10 mouse cellular contexts compared by ENCODE assay signal in the genomic region with DNA sequence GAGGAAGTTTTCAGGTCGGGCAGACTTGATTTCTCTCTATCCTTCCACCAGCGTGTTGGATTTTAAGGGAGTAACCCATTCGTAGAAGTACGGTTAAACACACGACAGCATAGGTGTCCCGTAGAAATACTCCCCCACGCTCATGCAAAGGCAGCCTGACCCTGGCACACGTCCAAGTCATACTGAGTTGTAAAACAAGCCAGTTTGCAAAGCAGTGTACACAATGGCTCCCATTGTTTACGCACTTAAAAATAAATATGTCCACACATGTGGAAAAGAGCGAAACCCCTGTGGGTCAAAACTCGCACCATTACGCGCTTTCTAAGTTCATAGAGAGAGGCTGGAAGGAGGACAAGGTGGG. TPM values are rescaled to one million over a fixed set of nuclear protein-coding genes. Genes with fewer than 3 reads are reported as not detected.
A peak's percentile ranks its signal among the peaks of the same experiment; 100 is the strongest.
DNase-seq lines count a peak whose midpoint lies in the region; ATAC-seq lines count a peak whose summit lies in the region.
"Had no signal": no experiment of that assay in that cellular context is flagged by ENCODE, and none has a peak within 500 bp of the region (broad histone marks: within the 10 kb centered on the region; RNA-seq: fewer than 3 reads in every experiment).

No protein-coding gene starts in this region.

- peaks cover 17% of the 10 kb centered on the region for H3K4me1 ChIP-seq in limb, embryonic 15.5 days
- H3K4me1 ChIP-seq in stomach, embryonic 16.5 days (ENCODE audit: control insufficient read depth, insufficient read depth, low read length), result peaks cover 8% of the 10 kb centered on the region
- no peaks in the 10 kb centered on the region for H3K4me1 ChIP-seq in forebrain, embryonic 15.5 days

- peak overlapping the region; percentile 10; the same call in 1 of the 2 replicates for H3K4me3 ChIP-seq in limb, embryonic 15.5 days
- peak overlapping the region; percentile 7; the same call in 1 of the 2 replicates for H3K4me3 ChIP-seq in stomach, embryonic 16.5 days (replicated peaks; ENCODE audit: low read length)
- no peak overlapping the region for H3K4me3 ChIP-seq in forebrain, embryonic 15.5 days
- H3K4me3 ChIP-seq: megakaryocyte, embryonic 14.5 days had no signal

- no peaks in the 10 kb centered on the region for H3K27me3 ChIP-seq in limb, embryonic 15.5 days
- H3K27me3 ChIP-seq in stomach, embryonic 16.5 days (ENCODE audit: control insufficient read depth, insufficient read depth, low read length), result no peaks in the 10 kb centered on the region
- H3K27me3 ChIP-seq in forebrain, embryonic 15.5 days, result no peaks in the 10 kb centered on the region

- no peaks in the 10 kb centered on the region for H3K36me3 ChIP-seq in limb, embryonic 15.5 days
- H3K36me3 ChIP-seq in stomach, embryonic 16.5 days (ENCODE audit: control insufficient read depth, insufficient read depth, low read length), result no peaks in the 10 kb centered on the region
- H3K36me3 ChIP-seq in forebrain, embryonic 15.5 days, result no peaks in the 10 kb centered on the region

- DNase-seq in gastrocnemius, postnatal 14 days, result peak; percentile 26
- no peak for DNase-seq in gastrocnemius, postnatal 36 days
- peak; percentile 16 for DNase-seq in right cerebral cortex, postnatal 14 days
- no peak for DNase-seq in right cerebral cortex, postnatal 4 days
- no peak for DNase-seq in layer of hippocampus, postnatal 25 days (ENCODE audit: extremely low spot score in 1 of 2, low spot score in 1 of 2)

- intact Hi-C loops in gastrocnemius, postnatal 14 days (cut with DNase I; ENCODE audit: low total_unique reads), result no loop called here
- intact Hi-C loops in gastrocnemius, postnatal 36 days (cut with DNase I), result no loop called here

- H3K4me2 ChIP-seq in limb, embryonic 15.5 days, result peak overlapping the region; percentile 32
- peak overlapping the region; percentile 47 for H3K4me2 ChIP-seq in stomach, embryonic 16.5 days (ENCODE audit: low read depth, low read length)
- H3K4me2 ChIP-seq in forebrain, embryonic 15.5 days (replicated peaks), result no peak overlapping the region

- H3K9ac ChIP-seq in limb, embryonic 15.5 days, result no peak overlapping the region
- peak overlapping the region; percentile 29; the same call in 1 of the 2 replicates for H3K9ac ChIP-seq in stomach, embryonic 16.5 days (ENCODE audit: low read length)
- H3K9ac ChIP-seq in forebrain, embryonic 15.5 days (replicated peaks), result no peak overlapping the region

- 0 out of 2 replicates have a peak overlapping the region, but pooled peaks have one; percentile 39 for H3K27ac ChIP-seq in limb, embryonic 15.5 days
- peak overlapping the region; percentile 75 for H3K27ac ChIP-seq in stomach, embryonic 16.5 days (ENCODE audit: low read length)
- H3K27ac ChIP-seq in forebrain, embryonic 15.5 days (replicated peaks), result no peak overlapping the region

- H3K9me3 ChIP-seq in limb, embryonic 15.5 days, result no peaks in the 10 kb centered on the region
- H3K9me3 ChIP-seq in stomach, embryonic 16.5 days (replicated peaks; ENCODE audit: control insufficient read depth, low read length), result no peaks in the 10 kb centered on the region
- H3K9me3 ChIP-seq in forebrain, embryonic 15.5 days, result no peaks in the 10 kb centered on the region
- H3K9me3 ChIP-seq: megakaryocyte, embryonic 14.5 days had no signal

- no peak for ATAC-seq in limb, embryonic 15.5 days (ENCODE audit: insufficient number of reproducible peaks, low FRiP score, low TSS enrichment, low read depth)
- ATAC-seq in stomach, embryonic 16.5 days (ENCODE audit: insufficient read depth, low FRiP score), result peak; percentile 68; the same call in 1 of the 2 replicates
- ATAC-seq in forebrain, embryonic 15.5 days (replicated peaks), result no peak
- ATAC-seq: activated CD4-positive, CD25-positive, alpha-beta regulatory T cell, adult 4 months had no signal

- 28% methylated on average over 13 of the region's 13 CpGs for whole genome bisulfite sequencing in limb, embryonic 15.5 days
- 26% methylated on average over 13 of the region's 13 CpGs for WGBS in stomach, embryonic 16.5 days
- WGBS in forebrain, embryonic 15.5 days, result 54% methylated on average over 13 of the region's 13 CpGs

RNA-seq across cellular contexts. Expression of gene Park7, which starts 24.3 kb away (rescaled TPM):
- total RNA-seq in gastrocnemius, postnatal 14 days (2021), result 100 to 1,000 TPM; 642 to 667 TPM
- total RNA-seq in gastrocnemius, postnatal 36 days (2021), result 100 to 1,000 TPM; 795 to 846 TPM
- polyA plus RNA-seq in limb, embryonic 15.5 days (2015; fragmentation: Nextera tagmentation; extraction: Ambion mirVana), result 349 and 381 TPM in 2 replicates
- polyA plus RNA-seq in stomach, embryonic 16.5 days (2015; fragmentation: Nextera tagmentation; extraction: Ambion mirVana), result 362 and 368 TPM in 2 replicates
- 100 to 1,000 TPM; 228 to 261 TPM for total RNA-seq in layer of hippocampus, postnatal 25 days (2021)
- polyA plus RNA-seq in forebrain, embryonic 15.5 days (2015; fragmentation: Nextera tagmentation; extraction: Ambion mirVana), result 381 and 388 TPM in 2 replicates

RNA-seq across cellular contexts. Expression of gene Tnfrsf9, which starts 24.4 kb away (rescaled TPM):
- under 1 TPM; 0.16 to 0.22 TPM for total RNA-seq in gastrocnemius, postnatal 14 days (2021)
- under 1 TPM in 1 of 2 experiments, not detected in 1; 0.30 TPM for total RNA-seq in gastrocnemius, postnatal 36 days (2021)
- polyA plus RNA-seq in limb, embryonic 15.5 days (2015; fragmentation: Nextera tagmentation; extraction: Ambion mirVana), result 0.83 and 1.1 TPM in 2 replicates
- 0.84 and 1.3 TPM in 2 replicates for polyA plus RNA-seq in stomach, embryonic 16.5 days (2015; fragmentation: Nextera tagmentation; extraction: Ambion mirVana)
- total RNA-seq in layer of hippocampus, postnatal 25 days (2021), result 1 to 10 TPM in 1 of 2 experiments, under 1 TPM in 1; 0.80 to 1.1 TPM
- polyA plus RNA-seq in forebrain, embryonic 15.5 days (2015; fragmentation: Nextera tagmentation; extraction: Ambion mirVana), result 0.19 and 0.29 TPM in 2 replicates

RNA-seq across cellular contexts. Expression of gene Errfi1, which starts 36.2 kb away (rescaled TPM):
- total RNA-seq in gastrocnemius, postnatal 14 days (2021), result 10 to 100 TPM; 17.0 to 34.2 TPM
- total RNA-seq in gastrocnemius, postnatal 36 days (2021), result 10 to 100 TPM; 18.2 to 29.9 TPM
- 29.4 and 31.4 TPM in 2 replicates for polyA plus RNA-seq in limb, embryonic 15.5 days (2015; fragmentation: Nextera tagmentation; extraction: Ambion mirVana)
- polyA plus RNA-seq in stomach, embryonic 16.5 days (2015; fragmentation: Nextera tagmentation; extraction: Ambion mirVana), result 29.4 and 30.8 TPM in 2 replicates
- 10 to 100 TPM; 37.2 to 43.4 TPM for total RNA-seq in layer of hippocampus, postnatal 25 days (2021)
- 16.2 and 17.3 TPM in 2 replicates for polyA plus RNA-seq in forebrain, embryonic 15.5 days (2015; fragmentation: Nextera tagmentation; extraction: Ambion mirVana)

Comparison
In these comparisons a context has a peak if more than half of its experiments do, and no peak if none do; other contexts are left out.
1. DNase-seq: peak in gastrocnemius, postnatal 14 days (single experiment) and right cerebral cortex, postnatal 14 days (single experiment); none in gastrocnemius, postnatal 36 days (0 of 2), right cerebral cortex, postnatal 4 days (single experiment) and layer of hippocampus, postnatal 25 days (0 of 2).